Mouse (Mus musculus): ENCODE data around the gene Lima1. TPM values are rescaled to one million over a fixed set of nuclear protein-coding genes. Genes with fewer than 3 reads are reported as not detected.

Lima1 gene
- polyA plus RNA-seq, 1 experiment = 140 TPM

- no peaks in the 10 kb centered on the region for H3K36me3 ChIP-seq (ENCODE audit: control insufficient read depth, insufficient read depth)
- TF ChIP-seq SRF (IDR thresholded peaks at IDR 0.05; ENCODE audit: control insufficient read depth, insufficient read length, low read depth) (no peak), TCF3 (IDR thresholded peaks at IDR 0.05; ENCODE audit: insufficient read length, low read depth) (peak; percentile 23), MYOG (IDR thresholded peaks at IDR 0.05; ENCODE audit: control insufficient read depth in 1 of 3, insufficient read depth in 1 of 3, insufficient read length in 2 of 3, low read depth in 2 of 3) (peak in 1 of 3 experiments; percentile 56), MYOD1 (IDR thresholded peaks at IDR 0.05; ENCODE audit: control insufficient read depth in 1 of 3, insufficient read length in 2 of 3, low read depth in 2 of 3) (peak in 2 of 3 experiments; percentile 37 to 60)
- H3K4me3 ChIP-seq = no peak overlapping the region
- no peaks in the 10 kb centered on the region for H3K79me2 ChIP-seq (ENCODE audit: control insufficient read depth, insufficient read depth)
- no peak overlapping the region for H3ac ChIP-seq (ENCODE audit: control insufficient read depth, insufficient read length)
- no peaks in the 10 kb centered on the region for H3K27me3 ChIP-seq (ENCODE audit: control insufficient read depth, insufficient read depth, insufficient read length)
- no peak overlapping the region for H3K4me2 ChIP-seq (ENCODE audit: low read depth)
Measured at GRCm38 (mm10) chr15:99833648-99834454, 41.4 kb downstream of the Lima1 start.

- no peak for TF ChIP-seq TCF12 (IDR thresholded peaks at IDR 0.05; ENCODE audit: insufficient read depth, poor library complexity, severe bottlenecking)
- no peak for TF ChIP-seq SRF (IDR thresholded peaks at IDR 0.05; ENCODE audit: control insufficient read depth, insufficient read length, low read depth)
- TF ChIP-seq E2F4 (IDR thresholded peaks at IDR 0.05; ENCODE audit: insufficient read depth) = no peak
- no peak for TF ChIP-seq MYOD1 (IDR thresholded peaks at IDR 0.05; ENCODE audit: control insufficient read depth in 1 of 3, insufficient read length in 2 of 3, low read depth in 2 of 3)
- TF ChIP-seq POLR2A (IDR thresholded peaks at IDR 0.05; ENCODE audit: insufficient read length, low read depth) = no peak
- no peak for TF ChIP-seq MYOG (IDR thresholded peaks at IDR 0.05; ENCODE audit: control insufficient read depth in 1 of 3, insufficient read depth in 1 of 3, insufficient read length in 2 of 3, low read depth in 2 of 3)
- no peak for TF ChIP-seq POLR2AphosphoS2 (IDR thresholded peaks at IDR 0.05; ENCODE audit: insufficient read length, low read depth)
- no peak for TF ChIP-seq REST (IDR thresholded peaks at IDR 0.05; ENCODE audit: insufficient read depth, insufficient read length)
- TF ChIP-seq TCF3 (IDR thresholded peaks at IDR 0.05; ENCODE audit: insufficient read length, low read depth) = no peak
- TF ChIP-seq USF1 (IDR thresholded peaks at IDR 0.05; ENCODE audit: low read depth) = no peak
- no peak for TF ChIP-seq CEBPB (IDR thresholded peaks at IDR 0.05; ENCODE audit: insufficient read depth, poor library complexity, severe bottlenecking)
- TF ChIP-seq MAX (IDR thresholded peaks at IDR 0.05; ENCODE audit: low read depth) = no peak
- no peaks in the 10 kb centered on the region for H3K36me3 ChIP-seq (ENCODE audit: control insufficient read depth, insufficient read depth)
- no peak overlapping the region for H3K4me3 ChIP-seq
- H3K4me2 ChIP-seq (ENCODE audit: low read depth) = peak overlapping the region; percentile 55
- H3ac ChIP-seq (ENCODE audit: control insufficient read depth, insufficient read length) = no peak overlapping the region
- H3K27me3 ChIP-seq (ENCODE audit: control insufficient read depth, insufficient read depth, insufficient read length) = no peaks in the 10 kb centered on the region
- no peaks in the 10 kb centered on the region for H3K79me2 ChIP-seq (ENCODE audit: control insufficient read depth, insufficient read depth)
Measured at GRCm38 (mm10) chr15:99831535-99831934, 43.7 kb downstream of the Lima1 start.

GRCm38 (mm10) chr15:99828061-99828460 is 47.2 kb downstream of the Lima1 start:
- Histone ChIP-seq H3K4me2 (ENCODE audit: low read depth) (no peak overlapping the region), H3K79me2 (ENCODE audit: control insufficient read depth, insufficient read depth) (peaks cover 4% of the 10 kb centered on the region), H3K4me3 (no peak overlapping the region), H3K27me3 (ENCODE audit: control insufficient read depth, insufficient read depth, insufficient read length) (no peaks in the 10 kb centered on the region), H3ac (ENCODE audit: control insufficient read depth, insufficient read length) (no peak overlapping the region), H3K36me3 (ENCODE audit: control insufficient read depth, insufficient read depth) (no peaks in the 10 kb centered on the region)
- TF ChIP-seq MYOD1 (IDR thresholded peaks at IDR 0.05; ENCODE audit: control insufficient read depth in 1 of 3, insufficient read length in 2 of 3, low read depth in 2 of 3) (no peak), MYOG (IDR thresholded peaks at IDR 0.05; ENCODE audit: control insufficient read depth in 1 of 3, insufficient read depth in 1 of 3, insufficient read length in 2 of 3, low read depth in 2 of 3) (no peak), MAX (IDR thresholded peaks at IDR 0.05; ENCODE audit: low read depth) (no peak), REST (IDR thresholded peaks at IDR 0.05; ENCODE audit: insufficient read depth, insufficient read length) (no peak), USF1 (IDR thresholded peaks at IDR 0.05; ENCODE audit: low read depth) (no peak), E2F4 (IDR thresholded peaks at IDR 0.05; ENCODE audit: insufficient read depth) (no peak)

GRCm38 (mm10) chr15:99826210-99826888 is 48.9 kb downstream of the Lima1 start:
- no peak for TF ChIP-seq REST (IDR thresholded peaks at IDR 0.05; ENCODE audit: insufficient read depth, insufficient read length)
- TF ChIP-seq TCF12 (IDR thresholded peaks at IDR 0.05; ENCODE audit: insufficient read depth, poor library complexity, severe bottlenecking) = no peak
- peak; percentile 39 for TF ChIP-seq TCF3 (IDR thresholded peaks at IDR 0.05; ENCODE audit: insufficient read length, low read depth)
- TF ChIP-seq POLR2AphosphoS2 (IDR thresholded peaks at IDR 0.05; ENCODE audit: insufficient read length, low read depth) = no peak
- TF ChIP-seq POLR2A (IDR thresholded peaks at IDR 0.05; ENCODE audit: insufficient read length, low read depth) = no peak
- no peak for TF ChIP-seq CEBPB (IDR thresholded peaks at IDR 0.05; ENCODE audit: insufficient read depth, poor library complexity, severe bottlenecking)
- TF ChIP-seq USF1 (IDR thresholded peaks at IDR 0.05; ENCODE audit: low read depth) = no peak
- no peak for TF ChIP-seq MAX (IDR thresholded peaks at IDR 0.05; ENCODE audit: low read depth)
- TF ChIP-seq MYOD1 (IDR thresholded peaks at IDR 0.05; ENCODE audit: control insufficient read depth in 1 of 3, insufficient read length in 2 of 3, low read depth in 2 of 3) = peak in 2 of 3 experiments; percentile 84 to 85
- TF ChIP-seq SRF (IDR thresholded peaks at IDR 0.05; ENCODE audit: control insufficient read depth, insufficient read length, low read depth) = no peak
- peak in 2 of 3 experiments; percentile 85 to 88 for TF ChIP-seq MYOG (IDR thresholded peaks at IDR 0.05; ENCODE audit: control insufficient read depth in 1 of 3, insufficient read depth in 1 of 3, insufficient read length in 2 of 3, low read depth in 2 of 3)
- TF ChIP-seq E2F4 (IDR thresholded peaks at IDR 0.05; ENCODE audit: insufficient read depth) = no peak
- Histone ChIP-seq H3K4me2 (ENCODE audit: low read depth) (peak overlapping the region; percentile 3), H3K4me3 (no peak overlapping the region), H3ac (ENCODE audit: control insufficient read depth, insufficient read length) (no peak overlapping the region), H3K27me3 (ENCODE audit: control insufficient read depth, insufficient read depth, insufficient read length) (no peaks in the 10 kb centered on the region), H3K79me2 (ENCODE audit: control insufficient read depth, insufficient read depth) (peaks cover 5% of the 10 kb centered on the region), H3K36me3 (ENCODE audit: control insufficient read depth, insufficient read depth) (no peaks in the 10 kb centered on the region)
